Mouse (Mus musculus): ENCODE data around the gene Prkcb.

The Prkcb gene

GRCm38 (mm10) chr7:122409945-122410344, 121.4 kb downstream of the Prkcb start:
- no peak for DNase-seq

GRCm38 (mm10) chr7:122410873-122411272, 122.3 kb downstream of the Prkcb start:
- DNase-seq: no peak

- DNase-seq: no peak
Observed at GRCm38 (mm10) chr7:122413231-122413630, 124.7 kb downstream of the Prkcb start.

GRCm38 (mm10) chr7:122414146-122414545, 125.6 kb downstream of the Prkcb start:
- DNase-seq: no peak

GRCm38 (mm10) chr7:122414608-122415007, 126.1 kb downstream of the Prkcb start:
- no peak for DNase-seq

GRCm38 (mm10) chr7:122415387-122415786, 126.8 kb downstream of the Prkcb start:
- no peak for DNase-seq

GRCm38 (mm10) chr7:122415904-122416303, 127.4 kb downstream of the Prkcb start:
- DNase-seq: no peak

- DNase-seq: no peak
Observed at GRCm38 (mm10) chr7:122418551-122418950, 130.0 kb downstream of the Prkcb start.

GRCm38 (mm10) chr7:122423816-122424215, 135.3 kb downstream of the Prkcb start:
- no peak for DNase-seq

- DNase-seq: no peak
Observed at GRCm38 (mm10) chr7:122429134-122429533, 140.6 kb downstream of the Prkcb start.

GRCm38 (mm10) chr7:122432401-122432800, 143.8 kb downstream of the Prkcb start:
- no peak for DNase-seq

GRCm38 (mm10) chr7:122433377-122433776, 144.8 kb downstream of the Prkcb start:
- DNase-seq: no peak

GRCm38 (mm10) chr7:122434941-122435340, 146.4 kb downstream of the Prkcb start:
- no peak for DNase-seq

GRCm38 (mm10) chr7:122435561-122435960, 147.0 kb downstream of the Prkcb start:
- no peak for DNase-seq

GRCm38 (mm10) chr7:122437390-122437789, 148.8 kb downstream of the Prkcb start:
- DNase-seq: no peak

GRCm38 (mm10) chr7:122445056-122445455, 156.5 kb downstream of the Prkcb start:
- peak in 1 of 2 experiments; percentile 52 for DNase-seq

- no peak for DNase-seq
Observed at GRCm38 (mm10) chr7:122452671-122453070, 164.1 kb downstream of the Prkcb start.

- DNase-seq: peak; percentile 49 to 84
Observed at GRCm38 (mm10) chr7:122459203-122459965, 170.8 kb downstream of the Prkcb start.

- no peak for DNase-seq
Observed at GRCm38 (mm10) chr7:122460020-122460419, 171.5 kb downstream of the Prkcb start.

- DNase-seq: peak in 1 of 2 experiments; percentile 14
Observed at GRCm38 (mm10) chr7:122465823-122466549, 177.4 kb downstream of the Prkcb start.

GRCm38 (mm10) chr7:122466722-122467121, 178.2 kb downstream of the Prkcb start:
- no peak for DNase-seq

GRCm38 (mm10) chr7:122467831-122468230, 179.3 kb downstream of the Prkcb start:
- no peak for DNase-seq

- peak; percentile 68 to 77 for DNase-seq
Observed at GRCm38 (mm10) chr7:122470370-122471280, 182.1 kb downstream of the Prkcb start.

Measured in lung, postnatal 4 days (tissue).